Mouse (Mus musculus): ENCODE results near the gene Coro1a. TPM values are rescaled to one million over a fixed set of nuclear protein-coding genes. Genes with fewer than 3 reads are reported as not detected.
"Not testable (repeated sequence)": the region's sequence is repeated elsewhere in the genome, so short reads cannot be mapped to it uniquely, and the experiment has no call there.

The Coro1a gene
- total RNA-seq, 2 experiments from 2014 or later = 131 to 141 TPM

- DNase-seq (ENCODE audit: low spot score in 2 of 2) = no peak
Measured at GRCm38 (mm10) chr7:126690737-126691136, 16.9 kb downstream of the Coro1a start.

- no peak for DNase-seq (ENCODE audit: low spot score in 2 of 2)
Measured at GRCm38 (mm10) chr7:126689021-126689420, 18.6 kb downstream of the Coro1a start.

- DNase-seq (ENCODE audit: low spot score in 2 of 2) = not testable (repeated sequence)
Measured at GRCm38 (mm10) chr7:126688156-126688555, 19.4 kb downstream of the Coro1a start.

GRCm38 (mm10) chr7:126681221-126681620 lies 26.4 kb downstream of the Coro1a start:
- DNase-seq (ENCODE audit: low spot score in 2 of 2) = no peak

- no peak for DNase-seq (ENCODE audit: low spot score in 2 of 2)
Measured at GRCm38 (mm10) chr7:126679683-126680082, 27.9 kb downstream of the Coro1a start.

GRCm38 (mm10) chr7:126678545-126679341 lies 28.8 kb downstream of the Coro1a start:
- DNase-seq (ENCODE audit: low spot score in 2 of 2) = no peak

GRCm38 (mm10) chr7:126676631-126677220 lies 30.9 kb downstream of the Coro1a start:
- no peak for DNase-seq (ENCODE audit: low spot score in 2 of 2)

- DNase-seq (ENCODE audit: low spot score in 2 of 2) = peak in 1 of 2 experiments; percentile 54
Measured at GRCm38 (mm10) chr7:126676207-126676606, 31.4 kb downstream of the Coro1a start, which contains the start of gene Sult1a1. Gene Sult1a1 (minus strand): TSS chr7:126676432.

GRCm38 (mm10) chr7:126675104-126675503 lies 32.5 kb downstream of the Coro1a start:
- no peak for DNase-seq (ENCODE audit: low spot score in 2 of 2)

- DNase-seq (ENCODE audit: low spot score in 2 of 2) = no peak
Measured at GRCm38 (mm10) chr7:126672111-126672510, 35.5 kb downstream of the Coro1a start.

- no peak for DNase-seq (ENCODE audit: low spot score in 2 of 2)
Measured at GRCm38 (mm10) chr7:126670152-126670551, 37.4 kb downstream of the Coro1a start.

- DNase-seq (ENCODE audit: low spot score in 2 of 2) = no peak
Measured at GRCm38 (mm10) chr7:126668452-126668851, 39.1 kb downstream of the Coro1a start.

- no peak for DNase-seq (ENCODE audit: low spot score in 2 of 2)
Measured at GRCm38 (mm10) chr7:126667495-126668090, 40.0 kb downstream of the Coro1a start.

- no peak for DNase-seq (ENCODE audit: low spot score in 2 of 2)
Measured at GRCm38 (mm10) chr7:126665269-126665668, 42.3 kb downstream of the Coro1a start.

GRCm38 (mm10) chr7:126663646-126664045 lies 43.9 kb downstream of the Coro1a start:
- DNase-seq (ENCODE audit: low spot score in 2 of 2) = no peak

- no peak for DNase-seq (ENCODE audit: low spot score in 2 of 2)
Measured at GRCm38 (mm10) chr7:126659771-126660170, 47.8 kb downstream of the Coro1a start.

GRCm38 (mm10) chr7:126657522-126657921 lies 50.1 kb downstream of the Coro1a start:
- DNase-seq (ENCODE audit: low spot score in 2 of 2) = no peak

GRCm38 (mm10) chr7:126655695-126656094 lies 51.9 kb downstream of the Coro1a start:
- DNase-seq (ENCODE audit: low spot score in 2 of 2) = no peak

- no peak for DNase-seq (ENCODE audit: low spot score in 2 of 2)
Measured at GRCm38 (mm10) chr7:126653991-126654390, 53.6 kb downstream of the Coro1a start.

- DNase-seq (ENCODE audit: low spot score in 2 of 2) = no peak
Measured at GRCm38 (mm10) chr7:126650852-126651251, 56.7 kb downstream of the Coro1a start.
